Mouse (Mus musculus): ENCODE results near the gene Gstp2.

DNA sequence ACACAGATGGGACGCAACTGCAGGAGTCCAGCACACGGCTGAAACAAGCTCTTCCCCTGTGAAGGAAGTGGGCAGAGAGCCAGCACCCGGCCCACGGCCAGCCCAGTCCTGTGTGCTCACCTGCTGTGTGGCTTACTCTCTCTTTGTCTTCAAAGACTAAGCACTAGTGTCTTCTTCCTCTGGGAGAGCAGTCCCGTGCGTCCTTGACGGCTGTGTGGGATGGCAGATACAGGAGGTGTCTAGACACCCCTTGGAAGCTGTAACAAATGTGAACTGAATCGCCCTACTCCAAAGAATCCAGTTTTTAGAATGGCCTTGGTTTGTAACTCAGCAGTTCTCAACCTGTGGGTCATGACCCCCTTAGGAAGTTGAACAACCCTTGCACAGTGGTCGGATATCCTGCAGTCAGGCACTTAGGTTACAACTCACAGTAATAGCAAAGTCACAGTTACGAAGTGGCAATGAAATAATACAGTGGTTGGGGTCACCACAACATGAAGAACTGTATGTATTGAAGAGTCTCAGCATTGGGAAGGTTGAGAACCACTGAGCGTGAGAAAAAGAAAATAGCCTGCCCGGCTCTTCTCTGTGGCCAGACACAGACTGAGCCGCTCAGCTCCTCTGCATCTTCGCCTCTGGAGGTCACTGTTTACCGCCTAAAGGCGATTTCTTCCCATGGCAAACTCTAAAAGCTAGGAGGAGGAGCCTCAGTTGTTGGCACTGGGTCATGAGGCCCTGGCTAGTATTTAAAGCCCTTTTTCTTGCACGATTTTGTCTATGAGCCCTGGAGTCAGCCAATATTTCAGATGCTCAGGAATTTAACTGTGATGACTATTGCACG is 26.9 kb downstream of the Gstp2 start:
- TF ChIP-seq POLR2A (IDR thresholded peaks at IDR 0.05; ENCODE audit: low read depth, low read length) (no peak), CTCF (IDR thresholded peaks at IDR 0.05; ENCODE audit: extremely low read depth, insufficient read depth, insufficient read length, insufficient replicate concordance) (peak; percentile 69; the same call in 1 of the 2 replicates)
